Mouse (Mus musculus) naive thymus-derived CD4-positive, alpha-beta T cell, adult 2 months (primary cell): ENCODE data around the gene Dbh.
A peak's percentile ranks its signal among the peaks of the same experiment; 100 is the strongest.

Experiments used
- DNase-seq: peaks from one replicate; pipeline ENCODE4 v3.0.0-alpha.2; 2011; ENCODE audit warnings: low read depth

Gene Dbh

GRCm38 (mm10) chr2:27163851-27164250 lies 1.2 kb upstream of the Dbh start:
- DNase-seq, result no peak

- DNase-seq, result peak; percentile 21
Measured at GRCm38 (mm10) chr2:27166074-27166473, 1.0 kb downstream of the Dbh start.

- no peak for DNase-seq
Measured at GRCm38 (mm10) chr2:27166999-27167398, 2.0 kb downstream of the Dbh start.

- no peak for DNase-seq
Measured at GRCm38 (mm10) chr2:27174242-27174641, 9.2 kb downstream of the Dbh start.

GRCm38 (mm10) chr2:27175696-27176267 lies 10.7 kb downstream of the Dbh start:
- peak; percentile 48 for DNase-seq

- no peak for DNase-seq
Measured at GRCm38 (mm10) chr2:27179101-27179500, 14.1 kb downstream of the Dbh start.

GRCm38 (mm10) chr2:27181907-27182306 lies 16.9 kb downstream of the Dbh start:
- DNase-seq, result no peak

- DNase-seq, result no peak
Measured at GRCm38 (mm10) chr2:27183734-27184133, 18.7 kb downstream of the Dbh start.

- DNase-seq, result peak; percentile 76
Measured at GRCm38 (mm10) chr2:27187531-27187930, 22.5 kb downstream of the Dbh start.

- no peak for DNase-seq
Measured at GRCm38 (mm10) chr2:27189994-27190393, 25.0 kb downstream of the Dbh start.

GRCm38 (mm10) chr2:27198551-27199246 lies 33.7 kb downstream of the Dbh start:
- peak; percentile 65 for DNase-seq

GRCm38 (mm10) chr2:27200586-27200985 lies 35.6 kb downstream of the Dbh start:
- DNase-seq, result no peak

- no peak for DNase-seq
Measured at GRCm38 (mm10) chr2:27205666-27206065, 40.6 kb downstream of the Dbh start.

GRCm38 (mm10) chr2:27206128-27206797 lies 41.2 kb downstream of the Dbh start:
- no peak for DNase-seq

GRCm38 (mm10) chr2:27207126-27207525 lies 42.1 kb downstream of the Dbh start:
- no peak for DNase-seq

GRCm38 (mm10) chr2:27209370-27209769 lies 44.3 kb downstream of the Dbh start:
- no peak for DNase-seq

- DNase-seq, result peak; percentile 78
Measured at GRCm38 (mm10) chr2:27209816-27210215, 44.8 kb downstream of the Dbh start.

GRCm38 (mm10) chr2:27210255-27210654 lies 45.2 kb downstream of the Dbh start:
- peak; percentile 75 for DNase-seq

- DNase-seq, result no peak
Measured at GRCm38 (mm10) chr2:27210676-27211210, 45.7 kb downstream of the Dbh start.

- DNase-seq, result no peak
Measured at GRCm38 (mm10) chr2:27211966-27212893, 47.2 kb downstream of the Dbh start.

- DNase-seq, result no peak
Measured at GRCm38 (mm10) chr2:27215537-27215936, 50.5 kb downstream of the Dbh start.

GRCm38 (mm10) chr2:27218121-27218544 lies 53.1 kb downstream of the Dbh start:
- no peak for DNase-seq
